Mouse (Mus musculus): ENCODE measurements around the gene Ppp3r1.

GRCm38 (mm10) chr11:17159738-17160241, 727 bp downstream of the Ppp3r1 start:
- TF ChIP-seq POLR2A (IDR thresholded peaks at IDR 0.05; ENCODE audit: low read depth, low read length) (no peak), CTCF (conservative IDR thresholded peaks at IDR 0.05; ENCODE audit: insufficient read depth, insufficient read length, low read depth, low read length) (no peak)
